Mouse (Mus musculus): ENCODE measurements around the gene Gm11007. TPM values are rescaled to one million over a fixed set of nuclear protein-coding genes. Genes with fewer than 3 reads are reported as not detected.
"Not testable (repeated sequence)": the region's sequence is repeated elsewhere in the genome, so short reads cannot be mapped to it uniquely, and the experiment has no call there.

Gm11007 gene
- not detected for total RNA-seq (2021)

DNA sequence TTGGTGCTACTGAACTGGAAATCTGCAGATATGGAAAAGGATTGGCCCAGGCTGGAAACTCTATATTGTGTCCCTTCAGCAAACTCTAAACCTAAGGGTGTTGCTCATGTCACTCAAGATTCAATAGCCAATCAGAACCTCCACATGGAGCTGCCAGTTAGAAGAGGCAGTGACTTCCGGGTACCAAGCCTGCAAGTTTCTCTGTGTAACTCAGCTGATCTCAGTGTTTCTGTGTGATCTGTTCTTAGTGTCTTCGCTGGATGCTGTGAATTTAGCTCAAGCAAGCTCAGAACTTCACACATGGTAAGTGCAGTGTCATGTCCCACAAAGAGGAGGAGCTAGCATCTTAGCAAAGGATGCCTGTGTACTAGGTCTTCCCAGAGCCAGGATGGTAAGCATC, at the start of gene Gm11007:
Gene Gm11007, plus strand, starts transcription at position 301 of the 400 bp plus-strand sequence.
- not testable (repeated sequence) for DNase-seq

Other genes starting within 250 kb of the Gm11007 start
- 10 to 100 TPM; 11.7 to 12.8 TPM for gene Gm4724, start 208.2 kb upstream of the Gm11007 start, total RNA-seq (2021)
- gene Zfp965, start 174.0 kb upstream of the Gm11007 start, total RNA-seq (2021): 1 to 10 TPM; 4.8 to 6.7 TPM
- not detected for gene Zfp969, start 59.7 kb downstream of the Gm11007 start, total RNA-seq (2021)
- gene Gm2007, start 97.6 kb downstream of the Gm11007 start, total RNA-seq (2021): not detected
- gene Gm14288, start 157.1 kb downstream of the Gm11007 start, total RNA-seq (2021): 10 to 100 TPM in 1 of 2 experiments, 1 to 10 TPM in 1; 3.8 to 12.5 TPM
- gene Gm6710, start 225.2 kb downstream of the Gm11007 start, total RNA-seq (2021): 10 to 100 TPM; 55.9 to 65.0 TPM